Mouse (Mus musculus) cerebellum, adult 2 months (tissue): ENCODE data around the gene Bco2.

Source experiments
- CTCF ChIP-seq: fragments of 200-500 bp; IDR thresholded peaks from 2 replicates; pipeline ENCODE4 v1.5.1; 2011; ENCODE audit warnings: low read depth, mild to moderate bottlenecking, control low read depth, low read length, moderate library complexity, borderline replicate concordance; ENCODE audit not compliant: insufficient read depth
- POLR2A ChIP-seq: fragments of 200-500 bp; IDR thresholded peaks from 2 replicates; pipeline ENCODE4 v1.6.1; 2011; ENCODE audit warnings: low read length, control low read depth, borderline replicate concordance; ENCODE audit not compliant: insufficient read depth

GRCm38 (mm10) chr9:50500974-50501501 is 53.9 kb downstream of the Bco2 start:
- TF ChIP-seq CTCF = no peak
- TF ChIP-seq POLR2A = no peak
